ENCODE assay signal across 30 mouse cellular contexts in the genomic region with DNA sequence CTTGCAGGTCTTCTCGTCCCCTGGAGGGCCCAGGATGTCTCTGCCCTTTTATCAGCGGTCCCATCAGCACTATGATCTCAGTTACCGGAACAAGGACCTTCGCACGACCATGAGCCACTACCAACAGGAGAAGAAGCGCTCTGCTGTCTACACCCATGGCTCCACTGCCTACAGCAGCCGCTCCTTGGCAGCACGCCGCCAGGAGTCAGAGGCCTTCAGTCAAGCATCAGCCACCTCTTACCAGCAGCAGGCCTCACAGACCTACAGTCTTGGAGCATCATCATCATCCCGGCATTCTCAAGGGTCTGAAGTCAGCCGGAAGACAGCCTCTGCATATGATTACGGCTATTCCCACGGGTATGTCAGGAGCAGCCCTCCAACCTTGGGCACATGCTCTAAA. TPM values are rescaled to one million over a fixed set of nuclear protein-coding genes. Genes with fewer than 3 reads are reported as not detected.
DNase-seq lines count a peak whose midpoint lies in the region; ATAC-seq lines count a peak whose summit lies in the region.
"Had no signal": no experiment of that assay in that cellular context is flagged by ENCODE, and none has a peak within 500 bp of the region (broad histone marks: within the 10 kb centered on the region; RNA-seq: fewer than 3 reads in every experiment).

No protein-coding gene starts in this region.

- no peak for DNase-seq in heart, embryonic 10.5 days (ENCODE audit: low spot score)
- no peak for DNase-seq in heart, adult 8-10 months (ENCODE audit: low spot score)
- no peak for DNase-seq in heart, postnatal 36 days
- no peak for DNase-seq in adrenal gland, adult 18-20 months (ENCODE audit: low spot score in 2 of 2)
- DNase-seq in right cerebral cortex, postnatal 14 days: no peak
- DNase-seq: adrenal gland, adult 2 months; adrenal gland, postnatal 36 days; cerebellum, adult 18-20 months; cerebellum, postnatal 10 days; gastrocnemius, postnatal 10 days; kidney, adult 9 months; kidney, postnatal 10 days; layer of hippocampus, postnatal 36 days; left cerebral cortex, postnatal 4 days; liver, embryonic 13.5 days; lung, adult 2 months; lung, postnatal 10 days; thymus, postnatal 4 days had no signal

- intact Hi-C loops in heart, postnatal 36 days (cut with DNase I): no loop called here

- no peak for ATAC-seq in heart, embryonic 16.5 days (replicated peaks; ENCODE audit: extremely low read depth, insufficient read depth, low FRiP score)
- no peak for ATAC-seq in embryonic facial prominence, embryonic 12.5 days (ENCODE audit: insufficient number of reproducible peaks, insufficient read depth, low FRiP score, low TSS enrichment)
- ATAC-seq: CD4-positive, CD25-positive, alpha-beta regulatory T cell, adult 4 months; forebrain, embryonic 15.5 days; hindbrain, postnatal 0 days; intestine, embryonic 16.5 days; midbrain, embryonic 13.5 days had no signal

- 85% methylated on average over 13 of the region's 13 CpGs for WGBS in heart, embryonic 10.5 days
- WGBS in heart, embryonic 16.5 days: 78% methylated on average over 13 of the region's 13 CpGs
- WGBS in embryonic facial prominence, embryonic 12.5 days: 81% methylated on average over 13 of the region's 13 CpGs

- peaks cover 54% of the 10 kb centered on the region for H3K4me1 ChIP-seq in heart, embryonic 10.5 days
- H3K4me1 ChIP-seq in heart, embryonic 16.5 days (ENCODE audit: control insufficient read depth, insufficient read depth, low read length): peaks cover 45% of the 10 kb centered on the region
- peaks cover 18% of the 10 kb centered on the region for H3K4me1 ChIP-seq in embryonic facial prominence, embryonic 12.5 days
- H3K4me1 ChIP-seq: forebrain, embryonic 15.5 days had no signal

- peak overlapping the region; percentile 56 for H3K9ac ChIP-seq in heart, embryonic 16.5 days (ENCODE audit: low read length)
- no peak overlapping the region for H3K9ac ChIP-seq in embryonic facial prominence, embryonic 12.5 days
- H3K9ac ChIP-seq: forebrain, embryonic 15.5 days; hindbrain, embryonic 12.5 days; limb, embryonic 15.5 days; liver, embryonic 13.5 days; midbrain, embryonic 13.5 days; neural tube, embryonic 13.5 days had no signal

- H3K4me3 ChIP-seq in heart, embryonic 10.5 days: 0 out of 2 replicates have a peak overlapping the region, but pooled peaks have one; percentile 6
- H3K4me3 ChIP-seq in heart, embryonic 16.5 days (ENCODE audit: low read length): peak overlapping the region; percentile 53
- H3K4me3 ChIP-seq in embryonic facial prominence, embryonic 12.5 days: no peak overlapping the region
- H3K4me3 ChIP-seq: forebrain, embryonic 10.5 days; forebrain, embryonic 15.5 days; hindbrain, embryonic 12.5 days; limb, embryonic 15.5 days; liver, embryonic 13.5 days; midbrain, embryonic 13.5 days; neural tube, embryonic 13.5 days had no signal

- no peak overlapping the region for H3K27ac ChIP-seq in heart, embryonic 10.5 days
- H3K27ac ChIP-seq in heart, embryonic 16.5 days (ENCODE audit: low read length): peak overlapping the region; percentile 55
- peak overlapping the region; percentile 26; the same call in 1 of the 2 replicates for H3K27ac ChIP-seq in embryonic facial prominence, embryonic 12.5 days
- H3K27ac ChIP-seq: forebrain, embryonic 10.5 days; forebrain, embryonic 15.5 days; hindbrain, embryonic 12.5 days; hindbrain, postnatal 0 days; limb, embryonic 15.5 days; liver, embryonic 13.5 days; macrophage; midbrain, embryonic 13.5 days; neural tube, embryonic 13.5 days had no signal

- H3K27me3 ChIP-seq in heart, embryonic 10.5 days (ENCODE audit: insufficient read depth, poor library complexity, severe bottlenecking): no peaks in the 10 kb centered on the region
- H3K27me3 ChIP-seq in heart, embryonic 16.5 days (ENCODE audit: control insufficient read depth, insufficient read depth, low read length): no peaks in the 10 kb centered on the region
- H3K27me3 ChIP-seq in embryonic facial prominence, embryonic 12.5 days: no peaks in the 10 kb centered on the region; the same call in 1 of the 2 replicates
- H3K27me3 ChIP-seq: forebrain, embryonic 15.5 days; hindbrain, embryonic 12.5 days; limb, embryonic 15.5 days; liver, embryonic 13.5 days; midbrain, embryonic 13.5 days; neural tube, embryonic 13.5 days had no signal

- peak overlapping the region; percentile 73 for H3K4me2 ChIP-seq in heart, embryonic 16.5 days (ENCODE audit: low read depth, low read length)
- H3K4me2 ChIP-seq in embryonic facial prominence, embryonic 12.5 days (replicated peaks): no peak overlapping the region
- H3K4me2 ChIP-seq: forebrain, embryonic 15.5 days; hindbrain, embryonic 12.5 days; limb, embryonic 15.5 days; liver, embryonic 13.5 days; midbrain, embryonic 13.5 days; neural tube, embryonic 13.5 days had no signal

- H3K36me3 ChIP-seq in heart, embryonic 10.5 days: peaks cover 21% of the 10 kb centered on the region
- H3K36me3 ChIP-seq in heart, embryonic 16.5 days (ENCODE audit: control insufficient read depth, insufficient read depth): peaks cover 9% of the 10 kb centered on the region; the same call in 1 of the 2 replicates
- no peaks in the 10 kb centered on the region for H3K36me3 ChIP-seq in embryonic facial prominence, embryonic 12.5 days
- H3K36me3 ChIP-seq: forebrain, embryonic 10.5 days; forebrain, embryonic 15.5 days; hindbrain, embryonic 12.5 days; limb, embryonic 15.5 days; liver, embryonic 13.5 days; midbrain, embryonic 13.5 days; neural tube, embryonic 13.5 days had no signal

- no peaks in the 10 kb centered on the region for H3K9me3 ChIP-seq in heart, embryonic 10.5 days
- no peaks in the 10 kb centered on the region for H3K9me3 ChIP-seq in heart, embryonic 16.5 days (replicated peaks; ENCODE audit: control insufficient read depth, low read length)
- no peaks in the 10 kb centered on the region for H3K9me3 ChIP-seq in embryonic facial prominence, embryonic 12.5 days
- H3K9me3 ChIP-seq: forebrain, embryonic 10.5 days; forebrain, embryonic 15.5 days; hindbrain, embryonic 12.5 days; limb, embryonic 15.5 days; liver, embryonic 13.5 days; midbrain, embryonic 13.5 days; neural tube, embryonic 13.5 days had no signal

RNA-seq across cellular contexts. Expression of gene Myl12a, which starts 20.2 kb away (rescaled TPM):
- 742 and 776 TPM in 2 replicates for polyA plus RNA-seq in heart, embryonic 10.5 days (2016; fragmentation: Nextera tagmentation; extraction: Ambion mirVana)
- 1,000 to 10,000 TPM in 3 of 4 experiments, 100 to 1,000 TPM in 1; 878 to 1,206 (median 1,167) TPM for total RNA-seq in heart, adult 8-10 months (2022)
- 666 and 686 TPM in 2 replicates for polyA plus RNA-seq in heart, embryonic 16.5 days (2015; fragmentation: Nextera tagmentation; extraction: Ambion mirVana)
- 1,000 to 10,000 TPM; 1,077 to 1,160 TPM for total RNA-seq in heart, postnatal 36 days (2021)
- polyA plus RNA-seq in embryonic facial prominence, embryonic 12.5 days (2016; fragmentation: Nextera tagmentation; extraction: Ambion mirVana): 566 and 574 TPM in 2 replicates
- total RNA-seq in adrenal gland, adult 18-20 months (2021): 100 to 1,000 TPM; 277 to 311 TPM

RNA-seq across cellular contexts. Expression of gene Myom1, which starts 20.4 kb away (rescaled TPM):
- polyA plus RNA-seq in heart, embryonic 10.5 days (2016; fragmentation: Nextera tagmentation; extraction: Ambion mirVana): 109 and 198 TPM in 2 replicates
- total RNA-seq in heart, adult 8-10 months (2022): 1,000 to 10,000 TPM; 1,005 to 1,153 (median 1,086) TPM
- polyA plus RNA-seq in heart, embryonic 16.5 days (2015; fragmentation: Nextera tagmentation; extraction: Ambion mirVana): 216 and 224 TPM in 2 replicates
- total RNA-seq in heart, postnatal 36 days (2021): 1,000 to 10,000 TPM; 1,078 to 1,194 TPM
- polyA plus RNA-seq in embryonic facial prominence, embryonic 12.5 days (2016; fragmentation: Nextera tagmentation; extraction: Ambion mirVana): 7.2 and 7.5 TPM in 2 replicates
- total RNA-seq in adrenal gland, adult 18-20 months (2021): 1 to 10 TPM; 2.7 to 5.4 TPM

Comparison
In these comparisons a context has a peak if more than half of its experiments do, and no peak if none do; other contexts are left out.
1. RNA of gene Myom1, which starts 20.4 kb away (total RNA-seq): 1,078 to 1,194 TPM in heart, postnatal 36 days and 1,005 to 1,153 TPM in heart, adult 8-10 months; 2.7 to 5.4 TPM in adrenal gland, adult 18-20 months; every median in the first group is over 100 times any median in the second.